Mouse (Mus musculus) fat pad, adult 2 months (tissue): ENCODE data around the gene Trib3.

Experiments used
- DNase-seq: peaks from one replicate; pipeline ENCODE4 v3.0.0-alpha.2; 2011; ENCODE audit warnings: low read depth, low spot score; ENCODE audit errors: extremely low read depth

Gene Trib3

GRCm38 (mm10) chr2:152347722-152348121 is 3.9 kb upstream of the Trib3 start:
- DNase-seq: no peak

GRCm38 (mm10) chr2:152346776-152347465 is 3.1 kb upstream of the Trib3 start:
- no peak for DNase-seq

- no peak for DNase-seq
Observed at GRCm38 (mm10) chr2:152345393-152345792, 1.6 kb upstream of the Trib3 start.

- DNase-seq: no peak
Observed at GRCm38 (mm10) chr2:152344909-152345308, 1.1 kb upstream of the Trib3 start.

GRCm38 (mm10) chr2:152344361-152344760 is 529 bp upstream of the Trib3 start:
- no peak for DNase-seq

- DNase-seq: no peak
Observed at GRCm38 (mm10) chr2:152339631-152340179, 4.1 kb downstream of the Trib3 start.

- no peak for DNase-seq
Observed at GRCm38 (mm10) chr2:152338319-152338718, 5.5 kb downstream of the Trib3 start.

GRCm38 (mm10) chr2:152337591-152338212 is 6.1 kb downstream of the Trib3 start:
- no peak for DNase-seq

- DNase-seq: no peak
Observed at GRCm38 (mm10) chr2:152336856-152337255, 7.0 kb downstream of the Trib3 start.

- DNase-seq: no peak
Observed at GRCm38 (mm10) chr2:152335289-152335820, 8.5 kb downstream of the Trib3 start.

GRCm38 (mm10) chr2:152333345-152334006 is 10.4 kb downstream of the Trib3 start:
- no peak for DNase-seq

GRCm38 (mm10) chr2:152332101-152332825 is 11.6 kb downstream of the Trib3 start, which contains the start of gene Rbck1:
TSS of gene Rbck1 (minus strand) at chr2:152332653.
- DNase-seq: no peak

- DNase-seq: no peak
Observed at GRCm38 (mm10) chr2:152330858-152331423, 12.9 kb downstream of the Trib3 start.

- DNase-seq: no peak
Observed at GRCm38 (mm10) chr2:152327980-152328379, 15.9 kb downstream of the Trib3 start.

- DNase-seq: no peak
Observed at GRCm38 (mm10) chr2:152326654-152327053, 17.2 kb downstream of the Trib3 start.

GRCm38 (mm10) chr2:152326157-152326556 is 17.7 kb downstream of the Trib3 start:
- DNase-seq: no peak

- DNase-seq: no peak
Observed at GRCm38 (mm10) chr2:152324842-152325241, 19.0 kb downstream of the Trib3 start.

GRCm38 (mm10) chr2:152323971-152324370 is 19.9 kb downstream of the Trib3 start:
- DNase-seq: no peak

- no peak for DNase-seq
Observed at GRCm38 (mm10) chr2:152322198-152322597, 21.6 kb downstream of the Trib3 start.

GRCm38 (mm10) chr2:152321558-152321957 is 22.3 kb downstream of the Trib3 start:
- no peak for DNase-seq
